Mouse (Mus musculus) right cerebral cortex, postnatal 36 days (tissue): ENCODE data around the gene Slc25a22.

Experiments used
- DNase-seq, 2 experiments: peaks; one replicate each; pipeline ENCODE4 v3.0.0; 2022; ENCODE audit warnings: low spot score in 2 of 2, mixed read lengths in 1 of 2

Gene Slc25a22

DNA sequence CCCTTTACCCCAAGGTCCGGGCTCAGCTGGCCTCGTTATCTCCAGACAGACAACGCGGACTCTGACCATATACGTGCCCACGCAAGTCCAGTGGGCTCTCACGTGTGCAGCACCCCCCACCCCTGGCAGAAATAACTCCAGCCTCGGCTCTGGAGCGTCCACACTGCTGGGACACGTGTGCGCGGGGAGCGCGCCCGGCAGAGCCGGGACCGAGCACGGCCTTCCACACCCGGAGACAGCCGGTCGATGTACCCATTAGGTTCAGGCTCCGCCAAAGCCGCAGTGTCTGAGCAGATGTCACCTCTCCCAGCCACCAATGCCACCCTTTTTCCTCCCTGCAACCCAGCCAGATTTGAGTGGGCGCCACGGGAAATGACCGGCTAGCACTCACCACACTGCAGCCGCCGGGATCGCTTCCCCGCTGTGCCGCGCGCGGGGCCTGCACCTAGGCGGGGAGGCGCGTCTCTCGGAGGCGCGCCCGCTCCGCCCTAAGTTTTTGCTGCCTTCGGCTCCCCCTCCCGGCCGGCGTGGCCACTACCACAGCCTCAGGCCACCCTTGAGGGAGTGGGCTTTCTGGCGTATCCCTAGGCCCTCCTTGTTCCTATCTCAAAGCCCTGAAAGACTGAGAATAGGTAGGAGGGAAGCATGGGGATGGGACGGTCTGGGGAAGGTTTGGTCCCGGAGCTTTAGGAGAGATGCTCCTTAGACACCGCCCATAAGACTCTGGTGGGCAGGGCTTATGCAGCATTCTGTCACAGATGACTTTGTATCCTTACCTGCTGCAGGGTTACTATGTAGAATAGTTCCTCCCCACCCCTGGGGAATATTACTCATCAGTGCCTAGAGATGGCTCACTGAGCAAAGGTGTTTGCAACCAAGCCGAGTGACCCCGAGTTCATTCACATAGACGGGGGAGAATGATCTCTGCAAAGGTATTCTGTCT lies at the start of gene Slc25a22:
Gene Slc25a22 (minus strand): TSS at position 715 of the 943 bp plus-strand sequence.
- DNase-seq: peak; percentile 75 to 78

DNA sequence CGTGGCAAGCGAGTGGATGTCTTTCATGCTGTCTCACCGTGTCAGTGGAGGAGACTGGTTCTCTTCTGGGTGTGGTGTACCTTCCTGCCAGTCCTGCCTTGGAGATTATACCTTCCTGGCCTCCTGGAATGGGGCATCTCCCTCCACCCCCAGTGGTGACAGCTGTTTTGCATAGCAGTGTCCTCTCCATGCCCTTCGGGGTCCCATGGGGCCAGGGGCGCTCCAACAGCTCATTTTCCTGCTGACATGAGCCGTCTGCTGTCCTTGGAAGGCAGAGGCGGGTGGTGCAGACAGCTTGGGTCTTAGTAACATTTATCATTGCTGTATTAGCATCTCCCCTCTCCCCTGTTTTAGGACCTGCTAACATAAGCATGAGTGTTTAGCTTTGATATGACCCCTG lies 49.4 kb upstream of the Slc25a22 start:
- DNase-seq: no peak

- no peak for DNase-seq
These were observed 48.5 kb upstream of the Slc25a22 start for GRCm38 (mm10) chr7:141486239-141486638.

- no peak for DNase-seq
These were observed 47.9 kb upstream of the Slc25a22 start for GRCm38 (mm10) chr7:141485606-141486005.

DNA sequence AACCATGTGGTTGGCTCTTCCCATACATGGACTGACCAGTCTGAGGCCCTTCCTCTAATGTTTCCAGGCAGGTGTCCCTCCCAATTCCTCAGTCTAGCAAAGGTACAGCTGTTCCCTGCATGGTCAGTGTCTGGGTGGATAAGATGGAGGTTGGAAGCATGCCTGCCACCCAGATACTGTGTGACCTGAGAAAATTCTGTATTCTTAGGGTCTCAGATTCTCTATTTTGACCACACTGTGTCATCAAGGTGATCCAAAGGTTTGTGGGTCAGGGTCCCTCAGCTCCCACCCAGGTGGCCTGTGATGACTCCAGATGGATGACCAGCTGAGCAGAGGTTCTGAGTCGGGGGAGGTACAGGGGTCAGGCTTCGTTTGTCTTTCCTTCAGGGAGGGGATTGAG lies 47.5 kb upstream of the Slc25a22 start:
- DNase-seq: no peak

DNA sequence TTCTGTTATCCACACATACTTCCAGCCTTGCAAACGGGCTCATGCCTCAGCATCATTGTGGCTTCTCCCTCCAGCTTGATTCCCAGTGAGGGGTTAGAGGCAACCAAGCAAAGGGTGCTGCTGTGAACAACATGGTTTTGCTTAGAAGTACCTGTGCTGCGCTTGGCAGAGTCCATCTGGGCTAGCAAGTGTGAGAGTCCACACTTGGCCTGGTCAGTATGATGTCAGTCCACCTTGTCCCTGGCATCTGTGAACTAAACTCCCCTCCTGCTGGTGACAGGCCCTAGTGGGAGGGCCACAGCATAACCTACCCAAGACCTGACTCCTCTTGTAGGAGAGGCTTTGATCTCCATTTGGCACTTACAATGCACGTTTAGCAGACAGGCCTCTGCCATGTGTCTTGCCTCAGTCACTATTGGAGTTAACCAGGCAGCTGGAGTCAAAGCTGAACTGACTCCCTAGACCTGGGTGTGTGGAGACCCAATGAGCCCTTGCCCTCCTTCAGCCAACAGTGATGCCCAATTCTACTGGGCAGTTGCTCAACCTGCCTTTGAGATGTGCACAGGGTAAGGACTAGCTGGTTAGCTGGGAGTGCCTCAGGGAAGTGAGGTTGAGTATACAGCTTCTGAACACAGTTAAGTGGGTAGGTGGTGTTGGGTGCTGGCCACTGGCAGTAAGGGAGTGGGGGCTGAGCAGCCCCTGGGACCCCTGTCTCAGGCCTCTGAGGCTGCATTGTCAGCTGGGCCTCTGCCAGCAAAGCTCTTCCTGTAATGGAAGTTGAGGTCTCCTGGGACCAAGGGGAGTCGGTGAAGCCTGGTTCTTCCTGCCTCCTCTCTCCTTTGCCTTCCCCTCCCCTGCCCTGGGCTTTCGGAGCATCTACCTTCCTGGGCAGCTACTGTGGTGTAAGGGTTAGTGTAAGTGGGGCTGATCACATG lies 46.8 kb upstream of the Slc25a22 start:
- no peak for DNase-seq

GRCm38 (mm10) chr7:141483114-141483653 lies 45.5 kb upstream of the Slc25a22 start:
- DNase-seq: no peak

DNA sequence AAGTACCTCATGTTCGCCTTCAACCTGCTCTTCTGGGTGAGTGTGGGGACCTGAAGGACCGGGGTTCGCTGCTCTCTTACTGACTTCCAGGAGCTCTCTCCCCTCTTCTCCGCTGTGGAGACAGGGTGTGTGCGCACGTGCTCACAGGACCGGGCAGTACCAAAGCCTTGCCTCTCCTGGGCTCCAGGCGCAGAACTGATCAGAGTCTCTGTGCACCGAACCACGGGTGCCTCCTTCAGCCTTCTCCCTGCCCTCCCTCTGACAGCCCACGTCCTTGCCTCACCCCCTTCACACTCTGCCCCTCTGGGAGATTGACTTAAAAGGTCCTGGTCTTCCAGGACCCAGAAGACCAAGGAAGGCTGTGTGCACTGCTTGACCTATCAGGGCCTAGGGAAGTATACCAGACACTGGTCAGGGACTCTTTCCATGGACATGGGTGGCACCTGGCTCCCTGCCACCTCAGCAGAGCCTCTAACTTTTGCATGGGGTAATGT lies 44.9 kb upstream of the Slc25a22 start:
- DNase-seq: no peak

DNA sequence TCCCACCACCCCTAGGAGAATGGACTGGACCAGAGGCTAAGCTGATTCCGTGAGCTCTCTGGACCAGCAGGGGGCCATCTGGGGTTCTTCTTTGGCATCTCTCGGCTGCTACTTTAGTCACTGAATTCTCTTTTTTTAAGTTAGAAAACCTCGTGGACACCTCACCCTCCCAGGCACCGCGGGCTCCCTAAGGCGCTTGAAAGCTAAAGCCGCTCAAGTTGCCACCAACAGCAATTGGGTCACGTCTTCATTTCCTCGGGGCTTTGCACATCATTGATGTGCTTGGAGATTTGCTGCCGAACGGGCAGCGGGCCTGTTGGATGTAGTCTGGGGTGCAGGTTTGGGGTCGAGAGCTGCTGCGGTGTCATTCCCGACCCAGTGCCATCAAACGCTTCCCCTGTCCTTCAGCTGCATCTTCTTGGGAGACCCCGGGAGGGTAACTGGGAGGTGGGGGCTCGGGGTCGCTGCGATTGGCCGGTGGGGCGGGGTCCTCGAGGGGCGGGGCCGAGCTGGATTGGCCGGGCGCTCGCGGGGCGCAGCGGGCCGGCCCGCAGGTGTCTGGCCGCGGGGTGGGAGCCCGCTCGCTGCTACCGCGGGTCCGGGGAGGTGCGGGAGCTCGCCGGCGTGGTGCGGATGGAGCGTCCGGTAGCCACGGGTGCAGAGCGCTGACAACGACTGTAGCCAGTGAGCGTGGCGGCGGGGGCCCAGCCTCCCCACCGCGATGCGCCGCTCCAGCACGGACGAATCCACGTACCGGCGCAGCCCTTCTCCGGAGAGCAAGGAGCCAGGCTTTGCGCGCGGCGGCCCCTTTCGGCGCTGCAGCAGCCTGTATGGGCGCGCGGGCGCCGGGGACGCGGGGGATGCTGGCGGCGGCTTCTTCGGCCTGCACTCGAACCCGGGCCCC lies 44.1 kb upstream of the Slc25a22 start:
- DNase-seq: no peak

DNA sequence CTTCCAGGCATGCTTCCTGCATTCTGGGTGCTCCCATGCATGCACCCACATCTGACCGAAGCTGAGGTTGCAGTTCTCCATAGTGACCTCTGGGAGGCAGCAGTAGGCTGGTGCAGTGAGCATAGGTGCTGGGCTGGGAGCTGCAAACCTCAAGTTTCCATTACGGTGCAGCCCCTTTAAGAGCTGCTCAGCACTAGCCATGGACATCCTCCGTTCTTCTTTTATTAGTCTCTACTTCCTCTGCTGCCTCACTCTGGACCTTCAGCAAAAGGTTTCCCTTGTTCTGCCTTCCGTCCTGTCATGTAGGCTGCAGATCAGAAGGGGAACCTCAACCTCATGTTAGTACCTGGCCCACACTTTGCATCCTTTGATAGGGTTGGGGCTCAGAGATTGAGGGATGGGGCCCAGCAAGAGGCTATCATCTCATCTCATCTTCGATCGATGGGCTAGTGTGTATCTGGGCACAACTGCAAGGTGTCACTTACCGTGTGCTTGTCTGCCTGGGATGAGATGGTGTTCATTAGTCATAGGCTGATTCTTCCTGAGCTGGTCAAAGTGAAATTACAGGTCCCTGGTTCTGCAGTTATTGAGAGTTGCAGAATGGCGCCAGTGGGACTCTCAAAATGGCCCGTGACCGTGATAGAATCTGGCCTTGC lies 43.3 kb upstream of the Slc25a22 start:
- DNase-seq: no peak

DNA sequence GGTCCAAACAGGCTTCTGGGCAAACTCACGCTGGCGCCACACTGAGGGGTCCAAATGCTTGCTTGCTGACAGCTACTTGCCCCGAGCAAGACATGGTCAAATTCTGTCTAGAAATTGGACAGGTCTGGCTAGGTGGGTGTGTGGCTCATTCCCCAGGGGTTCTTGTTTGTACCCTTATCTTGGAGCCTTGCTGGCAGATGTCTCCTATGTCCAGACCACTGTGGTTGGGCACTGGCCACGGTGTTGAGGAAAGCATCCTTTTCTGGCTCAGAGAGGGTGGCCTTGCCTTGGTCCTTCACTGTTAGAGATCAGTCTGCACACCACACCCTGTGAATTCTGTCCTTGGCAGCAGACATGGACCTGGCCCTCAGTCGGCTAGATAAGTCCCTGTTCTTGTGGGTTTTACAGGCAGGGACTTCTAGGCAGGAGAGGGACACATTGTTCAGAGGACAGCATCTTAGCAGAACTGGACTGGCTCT lies 40.6 kb upstream of the Slc25a22 start:
- DNase-seq: no peak

DNA sequence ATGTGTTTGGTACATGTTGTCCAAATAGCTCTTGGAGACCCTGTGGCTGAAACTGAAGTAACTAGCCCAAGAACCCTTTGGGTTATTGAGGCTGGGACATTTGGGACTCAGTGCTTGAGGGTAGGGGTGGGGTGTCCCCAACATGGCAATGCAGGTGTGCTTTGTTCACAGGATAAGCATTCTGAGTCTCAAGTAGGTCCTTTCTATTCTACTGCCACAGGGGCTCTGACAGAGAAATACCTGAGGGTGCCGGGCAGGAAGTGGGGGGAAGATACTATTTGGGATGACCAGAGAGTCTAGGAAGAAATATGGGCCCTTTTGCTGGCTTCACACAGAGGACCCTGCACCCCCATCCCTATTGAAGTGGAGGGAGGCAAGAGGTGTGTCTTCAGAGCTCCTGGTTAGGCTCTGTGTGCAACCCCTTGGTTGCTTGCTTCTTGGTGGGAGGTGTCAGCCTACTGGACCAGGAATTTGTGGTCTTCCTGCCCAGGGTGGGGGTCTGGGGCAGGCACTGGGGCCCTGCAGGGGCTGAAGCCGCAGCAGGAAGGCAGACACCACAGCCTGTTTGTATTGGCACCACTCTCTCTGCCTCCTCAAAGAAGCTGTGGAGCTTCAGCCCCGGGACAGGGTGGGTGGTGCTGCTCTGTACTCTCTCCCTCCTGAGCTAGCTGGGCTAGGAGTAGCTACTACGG lies 40.0 kb upstream of the Slc25a22 start:
- DNase-seq: no peak

- no peak for DNase-seq
These were observed 39.3 kb upstream of the Slc25a22 start for GRCm38 (mm10) chr7:141476981-141477370.

DNA sequence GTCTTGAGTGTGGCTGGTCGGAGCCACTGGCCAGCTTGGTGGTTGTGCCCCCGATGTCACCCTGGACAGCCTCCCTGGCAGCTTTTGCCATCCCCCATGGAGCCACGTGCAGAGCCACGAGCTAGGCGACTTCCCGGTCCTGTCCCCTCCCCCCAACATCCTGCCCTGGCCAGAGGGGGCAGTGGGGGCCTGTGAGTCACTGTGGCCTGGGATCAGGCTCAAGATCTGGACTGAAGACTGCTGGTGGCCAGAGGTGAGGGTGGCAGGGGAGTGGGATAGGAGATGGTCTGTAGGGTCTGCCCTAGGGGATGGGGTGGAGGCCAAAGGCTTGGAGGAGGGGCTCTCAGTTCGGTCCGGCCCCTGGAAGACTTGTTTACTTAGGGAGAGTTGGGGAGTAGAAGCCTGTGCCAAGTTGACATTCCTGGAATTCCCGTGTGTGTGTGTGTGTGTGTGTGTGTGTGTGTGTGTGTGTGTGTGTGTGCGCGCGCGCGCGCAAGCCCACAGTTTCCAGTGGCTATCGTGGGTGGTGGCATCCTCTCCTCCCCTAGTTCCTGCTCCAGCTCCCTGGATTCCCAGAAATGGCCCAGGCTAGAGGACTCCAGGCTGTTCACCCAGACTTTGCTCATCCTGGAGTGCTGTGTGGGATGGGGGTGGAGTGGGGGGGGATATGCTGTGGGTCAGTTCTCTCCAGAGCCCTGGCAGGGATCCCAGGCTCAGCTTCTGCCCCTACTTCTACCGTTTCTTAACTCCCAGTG lies 38.7 kb upstream of the Slc25a22 start:
- no peak for DNase-seq

DNA sequence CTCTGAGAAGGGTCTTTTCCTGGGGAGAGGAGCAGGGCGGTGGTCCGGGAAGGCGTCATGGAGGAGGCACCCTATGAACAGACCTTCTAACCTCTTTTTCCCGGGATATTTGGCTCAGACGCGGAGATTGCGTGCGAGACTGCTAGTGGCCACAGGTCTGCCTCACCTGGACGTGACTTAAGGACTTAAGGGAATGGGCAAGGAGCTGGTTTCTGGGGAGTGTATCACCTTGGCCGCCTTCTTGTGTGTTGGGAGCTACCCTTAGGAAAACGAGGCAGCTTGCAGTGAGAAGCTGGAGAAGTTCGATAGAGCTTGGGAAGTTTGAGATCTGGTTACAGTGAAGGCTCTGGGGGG lies 38.1 kb upstream of the Slc25a22 start:
- DNase-seq: no peak

- DNase-seq: peak; percentile 66 to 71
These were observed 37.5 kb upstream of the Slc25a22 start, which contains the start of the genes Polr2l and Tspan4 for GRCm38 (mm10) chr7:141475011-141475804. Gene Polr2l, minus strand, starts transcription at chr7:141475132. Gene Tspan4, plus strand, starts transcription at chr7:141475240.

DNA sequence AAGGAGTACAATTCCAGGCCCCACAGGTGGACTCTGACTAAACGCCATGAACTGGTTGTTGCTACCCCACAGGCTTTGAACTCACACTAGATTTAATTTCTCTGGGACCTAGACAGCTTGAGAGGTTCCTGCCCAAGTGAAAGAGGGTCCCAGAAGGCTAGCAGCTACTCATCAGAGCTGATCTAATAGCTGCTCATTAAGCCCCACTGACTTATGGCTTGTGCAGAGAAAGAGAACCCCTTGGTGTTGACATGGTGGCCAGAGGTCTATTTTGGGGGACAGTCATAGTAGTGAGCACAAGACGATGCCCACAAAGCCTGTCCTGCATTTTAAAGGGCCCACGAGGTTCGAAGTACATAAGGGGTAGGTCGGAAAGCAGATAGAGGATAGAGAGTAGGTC lies 36.5 kb upstream of the Slc25a22 start:
- DNase-seq: no peak

DNA sequence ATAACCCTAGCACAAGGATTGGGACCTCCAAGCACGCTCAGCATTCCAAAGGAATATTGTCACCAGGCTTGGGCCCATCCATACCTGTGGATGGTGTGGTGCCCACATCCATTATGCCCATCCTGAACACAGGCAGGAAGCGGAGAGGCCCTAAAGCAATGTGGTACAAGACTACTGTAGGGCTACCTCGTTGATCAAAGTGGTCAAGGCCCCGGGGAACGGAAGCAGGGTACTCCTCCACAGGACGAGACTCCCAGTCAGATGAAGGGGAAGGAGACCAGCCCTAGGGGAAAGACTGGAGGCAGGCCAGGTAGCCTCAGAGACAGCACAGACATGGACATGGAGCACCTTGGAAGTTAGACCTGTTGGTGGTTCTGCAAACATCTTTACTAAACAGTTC lies 35.1 kb upstream of the Slc25a22 start:
- no peak for DNase-seq
